Mouse (Mus musculus) spleen, postnatal 36 days (tissue): Measurements from ENCODE around the gene Ckm.

Source experiments
- DNase-seq, 2 experiments: peaks; one replicate each; pipeline ENCODE4 v3.0.0; 2022; ENCODE audit warnings: low spot score in 2 of 2, mixed read lengths in 1 of 2

Ckm gene

GRCm38 (mm10) chr7:19404476-19404875 lies at the start of gene Ckm:
Gene Ckm (plus strand): TSS chr7:19404776.
- no peak for DNase-seq

- no peak for DNase-seq
Observed at GRCm38 (mm10) chr7:19354991-19355390, 49.6 kb upstream of the Ckm start.

GRCm38 (mm10) chr7:19356311-19356710 lies 48.3 kb upstream of the Ckm start:
- DNase-seq = no peak

GRCm38 (mm10) chr7:19357381-19358375 lies 46.9 kb upstream of the Ckm start:
- no peak for DNase-seq

GRCm38 (mm10) chr7:19358634-19359033 lies 45.9 kb upstream of the Ckm start:
- DNase-seq = no peak

GRCm38 (mm10) chr7:19359299-19359891 lies 45.2 kb upstream of the Ckm start, which contains the start of the genes Cd3eap and Ppp1r13l:
Gene Cd3eap (minus strand): TSS chr7:19359483.
Gene Ppp1r13l (plus strand): TSS chr7:19359749.
- peak; percentile 76 to 78 for DNase-seq

GRCm38 (mm10) chr7:19359892-19360641 lies 44.5 kb upstream of the Ckm start:
- DNase-seq = peak; percentile 66 to 73

- DNase-seq = peak; percentile 72 to 78
Observed at GRCm38 (mm10) chr7:19360944-19361343, 43.6 kb upstream of the Ckm start.

- DNase-seq = peak; percentile 64 to 78
Observed at GRCm38 (mm10) chr7:19361720-19362119, 42.9 kb upstream of the Ckm start.

GRCm38 (mm10) chr7:19362276-19362675 lies 42.3 kb upstream of the Ckm start:
- no peak for DNase-seq

- DNase-seq = peak; percentile 55 to 60
Observed at GRCm38 (mm10) chr7:19363881-19364280, 40.7 kb upstream of the Ckm start.

- DNase-seq = no peak
Observed at GRCm38 (mm10) chr7:19365376-19365775, 39.2 kb upstream of the Ckm start.

GRCm38 (mm10) chr7:19368380-19368779 lies 36.2 kb upstream of the Ckm start:
- no peak for DNase-seq

- peak; percentile 35 to 47 for DNase-seq
Observed at GRCm38 (mm10) chr7:19369823-19370425, 34.7 kb upstream of the Ckm start.

- no peak for DNase-seq
Observed at GRCm38 (mm10) chr7:19373367-19373766, 31.2 kb upstream of the Ckm start.

- no peak for DNase-seq
Observed at GRCm38 (mm10) chr7:19375368-19375767, 29.2 kb upstream of the Ckm start.

- DNase-seq = no peak
Observed at GRCm38 (mm10) chr7:19376019-19376418, 28.6 kb upstream of the Ckm start.

- no peak for DNase-seq
Observed at GRCm38 (mm10) chr7:19378049-19378448, 26.5 kb upstream of the Ckm start.

GRCm38 (mm10) chr7:19381377-19382165 lies 23.0 kb upstream of the Ckm start, which contains the start of gene Ercc2:
Gene Ercc2 (plus strand): TSS chr7:19382010.
- peak; percentile 99 to 100 for DNase-seq

- no peak for DNase-seq
Observed at GRCm38 (mm10) chr7:19382166-19382541, 22.4 kb upstream of the Ckm start.

GRCm38 (mm10) chr7:19383708-19384107 lies 20.9 kb upstream of the Ckm start:
- no peak for DNase-seq
